Mouse (Mus musculus) adrenal gland, postnatal 0 days (tissue): ENCODE results near the gene Gm7682. TPM values are rescaled to one million over a fixed set of nuclear protein-coding genes. Genes with fewer than 3 reads are reported as not detected.

Source experiments
- polyA plus RNA-seq: library from polyadenylated mRNA; unstranded; fragments of >200 nt; fragmentation: Nextera tagmentation; extraction: Ambion mirVana; gene quantifications from 2 replicates; pipeline ENCODE4 v1.2.1, GENCODE M21; 2015

Gene Gm7682
- not detected in 2 replicates for polyA plus RNA-seq

DNA sequence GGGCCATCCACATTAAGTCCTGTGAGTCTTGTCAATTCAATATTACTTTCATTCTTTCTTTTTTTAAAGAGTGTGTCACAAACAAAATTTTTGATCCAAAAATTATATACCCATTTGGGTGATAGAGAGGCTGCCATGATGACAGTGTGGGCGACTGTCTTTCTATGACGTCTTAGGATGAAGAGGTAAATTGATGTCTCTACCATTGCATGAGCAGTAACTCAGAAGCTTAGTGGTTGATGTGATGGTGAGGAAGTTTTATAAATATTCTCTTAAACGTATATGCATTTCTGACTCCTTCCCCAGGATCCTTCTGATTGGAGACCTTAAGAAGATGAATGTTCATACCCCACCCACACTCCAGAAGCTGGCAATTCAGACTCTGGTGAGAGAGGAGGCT, at the start of gene Gm7682:
TSS of gene Gm7682 (plus strand) at position 301 of the 400 bp plus-strand sequence.

Other genes starting within 250 kb of the Gm7682 start
- not detected in 2 replicates for gene Gm3106, start 227.8 kb upstream of the Gm7682 start, polyA plus RNA-seq
- gene A430089I19Rik, start 139.0 kb upstream of the Gm7682 start, polyA plus RNA-seq = not detected in 2 replicates
- gene Gm6502, start 131.3 kb upstream of the Gm7682 start, polyA plus RNA-seq = not detected in 2 replicates
- not detected in 2 replicates for gene AA792892, start 106.0 kb upstream of the Gm7682 start, polyA plus RNA-seq
- not detected in 2 replicates for gene Gm3139, start 80.5 kb downstream of the Gm7682 start, polyA plus RNA-seq
- gene Gm3147, start 170.6 kb downstream of the Gm7682 start, polyA plus RNA-seq = not detected in 2 replicates
- not detected in 2 replicates for gene Gm6509, start 178.2 kb downstream of the Gm7682 start, polyA plus RNA-seq
- gene Gm6205, start 202.6 kb downstream of the Gm7682 start, polyA plus RNA-seq = not detected in 2 replicates